Mouse (Mus musculus) naive thymus-derived CD4-positive, alpha-beta T cell, adult 2 months (primary cell): Measurements from ENCODE around the gene Prnd.
A peak's percentile ranks its signal among the peaks of the same experiment; 100 is the strongest.

Source experiments
- DNase-seq: peaks from one replicate; pipeline ENCODE4 v3.0.0-alpha.2; 2011; ENCODE audit warnings: low read depth

Prnd gene

DNA sequence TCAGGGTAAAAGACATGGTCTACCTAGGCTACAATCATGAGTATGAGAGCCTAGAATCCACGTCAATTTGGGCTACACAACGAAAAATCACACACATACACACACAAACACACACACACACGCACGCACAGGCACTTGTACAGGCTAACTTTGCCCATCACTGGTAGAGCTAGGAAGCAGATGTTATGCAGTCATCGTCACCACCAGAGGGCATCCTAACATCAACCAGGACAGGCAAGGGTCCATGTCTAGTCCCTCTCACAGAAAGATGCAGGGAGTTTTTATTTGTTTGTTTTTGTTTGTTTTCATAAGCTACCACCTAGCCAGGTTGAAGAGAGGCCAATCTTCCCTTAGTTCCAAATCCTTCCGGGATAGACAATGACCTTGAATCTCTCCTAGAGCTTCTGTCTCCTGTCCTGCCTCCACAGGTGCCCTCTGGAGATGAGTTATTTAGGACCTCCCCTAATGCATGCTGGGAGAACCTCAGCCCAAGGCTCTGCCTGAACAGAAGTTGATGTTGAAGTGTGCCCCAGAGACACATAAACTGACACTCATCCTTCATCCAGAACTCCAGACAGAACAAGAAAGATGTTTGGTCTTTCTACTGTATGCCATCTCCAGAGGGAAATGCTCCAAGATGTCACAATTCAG, 32.0 kb downstream of the Prnd start:
- peak; percentile 86 for DNase-seq

DNA sequence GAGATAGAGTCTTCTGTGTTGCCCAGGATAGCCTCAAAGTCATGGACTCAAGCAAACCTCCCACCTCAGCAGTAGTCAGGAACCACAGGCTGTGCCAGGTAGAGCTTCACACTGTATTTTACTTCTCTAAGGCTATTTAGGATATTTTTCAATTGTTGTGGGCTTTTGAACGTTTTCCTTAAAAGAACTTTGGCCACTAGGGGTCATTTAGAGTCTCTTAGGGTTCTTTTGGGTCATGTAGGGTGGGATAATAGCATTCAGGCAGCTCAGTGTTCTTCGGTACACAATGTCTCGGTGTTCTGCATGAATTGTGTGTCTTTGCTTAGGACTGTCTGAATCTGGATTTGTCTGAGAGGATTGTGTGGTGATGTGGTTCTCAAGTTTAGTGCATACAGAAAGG, 37.3 kb downstream of the Prnd start:
- no peak for DNase-seq

DNA sequence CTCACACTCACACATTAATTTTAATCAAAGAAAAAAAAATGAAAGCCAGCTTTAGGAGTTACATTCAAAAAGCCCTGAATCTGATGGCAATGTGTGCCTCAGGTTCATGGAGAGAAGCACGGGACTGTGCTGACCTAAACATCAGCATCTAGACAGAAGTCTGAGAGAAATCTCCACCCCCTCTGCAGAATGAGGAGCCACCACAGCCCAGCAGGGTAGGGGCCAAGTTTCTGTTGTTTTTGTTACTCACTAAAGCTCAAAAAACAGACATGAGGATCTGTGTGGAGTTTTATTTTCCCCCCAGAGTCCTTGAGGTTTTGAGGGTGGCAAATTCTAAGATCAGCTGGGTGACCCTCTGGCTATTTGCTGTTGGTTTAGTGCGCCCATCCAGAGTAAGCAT, 37.9 kb downstream of the Prnd start:
- DNase-seq: no peak

DNA sequence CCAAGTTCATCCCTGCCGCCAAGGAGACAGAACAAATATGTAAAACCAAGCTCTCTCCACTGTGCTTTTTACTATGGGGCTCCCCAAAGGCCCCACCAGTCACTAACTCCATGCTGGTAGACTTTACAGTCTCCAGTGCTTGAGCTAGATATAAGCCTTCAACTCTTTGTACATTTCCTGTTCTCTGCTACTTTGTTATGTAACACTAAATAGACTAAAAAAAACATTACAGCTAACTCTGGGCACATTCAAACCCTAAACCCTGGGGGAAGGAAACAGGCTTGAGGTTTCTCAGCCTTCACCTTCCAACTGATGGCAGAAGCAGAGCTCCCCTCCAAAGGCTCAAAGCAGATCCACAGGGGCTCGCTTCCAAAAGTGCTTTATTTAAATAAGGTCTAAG, 41.8 kb downstream of the Prnd start:
- peak; percentile 53 for DNase-seq

DNA sequence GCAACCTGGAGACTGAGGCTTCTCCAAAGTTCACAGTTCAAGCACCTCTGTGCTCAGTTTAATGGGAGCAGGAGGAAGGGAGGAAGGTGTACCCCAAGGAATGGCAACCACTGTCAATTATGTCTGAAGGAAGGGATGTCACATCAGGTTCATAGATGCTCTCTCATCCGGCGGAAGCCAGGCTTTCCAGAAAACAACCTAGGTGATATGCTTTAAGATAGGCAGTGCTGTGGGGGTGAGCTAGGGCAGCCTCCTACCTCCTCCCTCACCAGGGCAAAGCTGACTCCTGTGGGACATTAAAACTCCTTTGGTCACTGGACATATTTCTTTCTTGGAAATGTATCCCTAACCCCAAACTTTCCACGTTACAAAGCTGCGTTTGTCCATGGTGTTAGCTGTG, 42.5 kb downstream of the Prnd start:
- DNase-seq: peak; percentile 56

DNA sequence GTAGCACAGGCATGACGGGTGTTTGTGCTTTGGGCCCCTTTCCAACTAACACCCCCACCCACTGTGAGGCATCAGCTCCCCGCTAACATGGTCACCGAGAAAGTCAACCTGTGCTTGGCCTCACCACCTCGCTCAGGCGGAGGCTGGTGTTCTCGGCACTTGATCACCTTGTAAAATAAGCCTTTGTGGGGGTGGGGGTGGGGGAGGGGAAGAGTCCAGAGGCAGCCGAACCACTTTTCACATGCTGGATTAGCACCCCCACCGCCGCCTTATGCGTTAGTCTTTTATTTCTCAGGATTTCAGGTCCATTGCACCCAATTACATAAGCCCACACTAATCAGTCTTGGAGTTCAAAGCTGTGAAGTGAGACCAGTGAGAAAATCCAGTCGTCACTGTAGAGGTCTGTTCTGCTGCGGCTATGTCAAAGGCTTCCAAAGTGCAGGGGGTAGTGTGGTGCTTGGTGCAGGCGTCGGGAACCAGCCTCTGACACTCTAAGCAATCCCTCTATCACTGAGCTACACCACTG, 43.0 kb downstream of the Prnd start:
- peak; percentile 47 for DNase-seq

DNA sequence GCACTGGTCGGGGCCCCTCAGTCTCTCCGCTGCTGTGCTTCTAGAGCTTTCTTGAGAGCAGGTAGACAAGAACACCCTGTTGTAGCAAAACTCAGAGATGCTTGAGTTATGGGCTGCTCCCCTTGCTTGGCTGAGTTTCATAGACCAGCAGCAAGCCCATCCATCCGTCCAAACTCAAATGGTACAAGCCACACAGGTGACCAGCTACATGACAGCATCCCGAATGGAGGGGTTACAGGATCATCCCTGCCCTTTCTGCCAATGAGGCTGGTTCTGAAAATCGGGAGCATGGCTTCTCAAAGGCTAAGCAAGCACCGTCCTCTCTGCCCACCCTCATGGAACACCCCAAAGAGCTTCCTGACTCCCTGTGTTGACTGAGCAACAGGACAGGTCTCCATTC, 44.3 kb downstream of the Prnd start:
- no peak for DNase-seq

DNA sequence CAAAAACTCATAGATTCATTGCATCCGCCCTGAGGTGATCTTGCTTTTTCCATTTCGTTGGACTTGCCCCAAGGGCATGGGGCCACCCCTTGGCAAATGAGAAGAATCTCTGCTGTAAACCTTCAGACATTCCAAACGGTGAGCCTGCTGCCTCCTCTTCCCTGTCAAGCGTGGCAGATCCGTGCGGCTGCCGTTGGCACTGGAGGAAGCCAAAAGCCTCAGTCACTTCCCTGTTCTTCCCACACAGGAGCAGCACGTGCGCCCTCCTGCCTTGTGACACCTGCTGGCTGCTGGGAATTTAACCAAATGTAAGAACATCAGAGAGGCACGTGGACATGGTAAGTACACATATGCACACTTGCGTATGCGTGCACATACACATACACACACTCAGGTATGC, 45.1 kb downstream of the Prnd start:
- DNase-seq: no peak

DNA sequence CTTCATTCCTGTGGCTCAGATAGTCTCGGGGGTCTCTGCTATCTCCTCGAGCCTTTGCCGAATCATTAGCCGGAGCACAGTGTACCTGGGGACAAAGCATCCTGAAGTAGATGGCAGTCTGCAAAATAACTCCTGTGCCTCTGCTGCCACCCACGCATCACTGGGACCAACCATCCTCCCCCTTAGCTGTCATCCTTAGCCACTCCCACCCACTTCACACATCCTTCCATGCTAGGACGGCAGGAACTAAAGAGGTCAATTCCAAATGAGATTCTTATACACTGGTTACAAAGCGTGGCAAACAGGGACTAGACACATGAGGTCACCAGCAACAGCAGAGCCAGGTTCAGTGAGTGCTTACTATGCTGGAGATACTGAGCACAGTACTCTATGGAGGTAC, 45.7 kb downstream of the Prnd start:
- DNase-seq: no peak

DNA sequence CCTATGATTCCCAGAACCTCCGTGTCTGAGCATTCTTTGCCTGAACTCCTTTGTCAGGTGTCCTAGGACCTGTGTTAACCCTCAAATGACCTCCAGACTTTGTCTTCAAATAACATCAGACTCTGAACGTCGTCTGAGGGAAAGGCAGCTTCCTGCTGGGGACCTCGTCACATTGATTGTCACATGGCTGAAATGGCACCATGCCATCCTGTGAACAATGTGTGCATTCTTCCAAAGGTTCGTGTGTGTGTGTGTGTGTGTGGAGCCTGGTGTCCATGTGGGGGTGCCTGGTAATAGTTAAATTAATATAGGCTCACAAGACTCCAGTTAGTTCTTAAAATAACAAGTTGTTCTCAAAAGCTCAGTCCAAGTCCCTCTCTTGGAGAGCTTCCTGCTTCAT, 46.7 kb downstream of the Prnd start:
- DNase-seq: no peak

DNA sequence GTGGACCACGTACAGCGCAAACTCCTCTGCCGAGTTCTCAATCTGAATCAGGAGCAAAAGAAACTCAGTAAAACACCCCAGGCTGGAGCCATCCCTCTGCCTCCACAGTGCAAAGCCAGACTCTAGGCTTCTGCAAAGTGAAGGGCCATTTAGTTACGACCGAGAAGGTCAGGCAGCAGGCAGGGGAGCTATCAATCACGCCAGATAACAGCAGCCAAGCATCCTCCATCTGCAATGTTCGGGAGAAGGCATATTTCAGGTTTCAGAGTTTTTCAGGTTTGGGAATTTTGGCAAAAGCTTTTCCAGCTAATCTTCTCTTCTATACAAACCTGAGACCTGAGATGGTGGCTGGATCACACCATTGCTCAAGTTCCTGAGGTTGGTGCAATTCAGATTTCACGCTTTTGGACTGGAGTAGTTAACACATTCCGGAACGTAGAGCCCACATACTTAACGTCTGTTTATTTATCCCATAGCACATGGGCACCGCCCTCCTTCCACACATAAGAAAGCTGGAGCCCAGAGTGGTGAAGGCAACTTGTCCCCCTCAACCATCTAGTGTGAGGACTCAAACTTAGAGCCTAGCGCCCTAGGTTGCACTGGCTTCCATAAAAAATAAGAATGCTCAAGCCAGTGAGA, 51.2 kb downstream of the Prnd start:
- DNase-seq: no peak

DNA sequence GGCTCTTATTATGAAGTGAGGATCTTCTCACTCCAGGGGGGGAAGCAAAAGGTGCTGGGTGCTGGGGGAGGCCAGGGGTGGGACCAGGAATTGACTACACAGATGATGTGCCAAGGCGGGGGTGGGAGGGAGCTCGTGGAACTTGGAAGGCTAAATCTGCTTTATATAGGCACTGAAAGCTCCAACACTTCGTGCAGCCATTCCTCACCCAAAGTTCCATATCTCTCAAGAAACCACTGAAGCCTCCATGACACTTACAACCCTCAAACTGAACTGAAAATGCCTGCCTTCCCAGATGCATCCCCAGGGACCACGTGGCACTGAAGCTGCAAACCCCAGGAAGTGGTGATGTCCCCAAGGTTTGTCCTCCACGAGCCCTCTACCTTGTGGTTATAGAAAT, 53.3 kb downstream of the Prnd start:
- no peak for DNase-seq

DNA sequence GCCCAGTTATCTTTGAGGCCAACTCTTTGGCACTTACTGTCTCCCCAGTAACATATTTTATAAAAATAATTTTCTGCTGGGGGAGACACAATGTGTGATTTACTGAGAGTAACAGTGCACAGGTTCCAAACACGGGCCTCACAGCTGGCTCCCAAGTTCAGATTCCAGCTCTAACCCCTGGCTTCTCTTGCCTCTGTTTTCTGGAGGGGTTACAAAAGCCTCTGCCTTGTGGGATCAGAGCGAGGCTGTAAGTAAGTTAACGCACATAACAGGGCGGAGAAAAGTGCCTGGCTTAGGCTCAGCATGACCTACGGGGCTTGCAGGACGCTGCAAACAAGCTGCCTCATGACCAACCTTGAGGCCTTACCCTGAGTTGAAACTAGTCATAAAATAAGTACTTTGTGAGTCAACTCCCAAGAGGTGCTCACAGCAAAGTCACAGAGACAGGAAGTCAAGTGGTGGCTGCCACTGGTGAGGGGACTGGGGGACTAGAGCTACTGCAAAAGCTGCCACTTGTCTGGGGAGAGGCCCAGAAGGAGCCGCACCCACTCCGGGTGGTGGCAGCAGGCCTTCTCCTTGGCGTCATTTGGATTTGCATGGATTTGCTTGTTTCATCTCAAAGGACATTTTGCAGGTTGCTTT, 54.0 kb downstream of the Prnd start:
- DNase-seq: no peak

DNA sequence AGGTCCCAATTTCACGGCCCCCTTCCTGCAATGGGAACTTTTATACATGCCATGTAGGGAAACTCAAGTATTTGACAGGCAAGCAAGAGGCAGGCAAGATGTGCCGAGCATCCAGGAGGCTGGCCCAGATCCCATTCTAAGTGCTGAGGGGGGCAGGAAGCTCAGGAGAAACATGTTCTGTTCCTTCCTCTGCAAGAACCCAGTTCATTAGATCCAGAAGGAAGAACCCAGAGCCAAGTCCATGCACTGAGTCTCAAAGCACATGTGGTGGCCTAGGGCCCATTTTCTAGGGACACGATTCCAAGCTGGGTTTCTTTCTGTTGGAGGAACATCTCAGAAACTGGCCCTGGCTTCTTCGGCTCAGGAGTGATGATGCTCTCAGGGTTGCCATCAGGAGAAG, 54.8 kb downstream of the Prnd start:
- DNase-seq: no peak
